Mouse (Mus musculus) megakaryocyte, adult 5-6 weeks (primary cell): ENCODE measurements around the gene Acvr2b. TPM values are rescaled to one million over a fixed set of nuclear protein-coding genes. Genes with fewer than 3 reads are reported as not detected.

Source experiments
- ATAC-seq: 2 replicates; pipeline ENCODE4 v1.8.0; 2016; ENCODE audit warnings: mild to moderate bottlenecking, inconsistent platforms; ENCODE audit not compliant: poor library complexity, severe bottlenecking
- total RNA-seq, 2 experiments: library from RNA; stranded (forward) in 1 of 2; stranded (reverse) in 1 of 2; fragments of 153-499, 151-499 nt in 1 of 2; fragments of 221-1000, 200-1000 nt in 1 of 2; gene quantifications; 2 replicates each; pipeline versions ENCODE4 v1.2.3 to v1.2.4; 2015 to 2017

Acvr2b gene
- total RNA-seq, 2 experiments from 2014 or later = 0.37 to 1.1 TPM

GRCm38 (mm10) chr9:119469691-119470353, 67.9 kb downstream of the Acvr2b start:
- ATAC-seq = peak; percentile 54; the same call in 1 of the 2 replicates

- no peak for ATAC-seq
These were observed 70.5 kb downstream of the Acvr2b start for GRCm38 (mm10) chr9:119472412-119472918.

- ATAC-seq = no peak
These were observed 71.1 kb downstream of the Acvr2b start for GRCm38 (mm10) chr9:119473011-119473410.

GRCm38 (mm10) chr9:119473608-119474164, 71.8 kb downstream of the Acvr2b start:
- no peak for ATAC-seq

GRCm38 (mm10) chr9:119474717-119475611, 73.0 kb downstream of the Acvr2b start:
- no peak for ATAC-seq

- ATAC-seq = no peak
These were observed 75.8 kb downstream of the Acvr2b start for GRCm38 (mm10) chr9:119477754-119478153.

GRCm38 (mm10) chr9:119478345-119478744, 76.4 kb downstream of the Acvr2b start:
- ATAC-seq = no peak

GRCm38 (mm10) chr9:119479297-119479696, 77.4 kb downstream of the Acvr2b start:
- ATAC-seq = no peak

- no peak for ATAC-seq
These were observed 79.7 kb downstream of the Acvr2b start for GRCm38 (mm10) chr9:119481612-119482011.

GRCm38 (mm10) chr9:119483554-119484353, 81.8 kb downstream of the Acvr2b start:
- ATAC-seq = no peak

GRCm38 (mm10) chr9:119484420-119484819, 82.5 kb downstream of the Acvr2b start:
- no peak for ATAC-seq

Other genes starting within 250 kb of the Acvr2b start
- gene Acaa1b, start 245.0 kb upstream of the Acvr2b start, total RNA-seq (2015) = 0.34 and 0.78 TPM in 2 replicates
- gene Acaa1b, start 245.0 kb upstream of the Acvr2b start, total RNA-seq (2017) = not detected in 2 replicates
- not detected in 2 replicates for gene Gm47289, start 243.0 kb upstream of the Acvr2b start, total RNA-seq (2015)
- gene Gm47289, start 243.0 kb upstream of the Acvr2b start, total RNA-seq (2017) = not detected in 2 replicates
- not detected in 2 replicates for gene Slc22a13, start 193.0 kb upstream of the Acvr2b start, total RNA-seq (2015)
- not detected in 2 replicates for gene Slc22a13, start 193.0 kb upstream of the Acvr2b start, total RNA-seq (2017)
- 14.3 and 16.8 TPM in 2 replicates for gene Oxsr1, start 79.7 kb upstream of the Acvr2b start, total RNA-seq (2015)
- 35.1 and 36.9 TPM in 2 replicates for gene Oxsr1, start 79.7 kb upstream of the Acvr2b start, total RNA-seq (2017)
- 31.9 and 37.2 TPM in 2 replicates for gene Acaa1a, start 62.4 kb upstream of the Acvr2b start, total RNA-seq (2015)
- gene Acaa1a, start 62.4 kb upstream of the Acvr2b start, total RNA-seq (2017) = 27.4 and 32.5 TPM in 2 replicates
- gene Myd88, start 60.7 kb upstream of the Acvr2b start, total RNA-seq (2015) = 91.9 and 92.2 TPM in 2 replicates
- gene Myd88, start 60.7 kb upstream of the Acvr2b start, total RNA-seq (2017) = 61.1 and 62.7 TPM in 2 replicates
- gene Xylb, start 44.7 kb upstream of the Acvr2b start, total RNA-seq (2015) = 0.60 and 1.7 TPM in 2 replicates
- 0.89 and 1.9 TPM in 2 replicates for gene Xylb, start 44.7 kb upstream of the Acvr2b start, total RNA-seq (2017)
- not detected in 2 replicates for gene Slc22a14, start 36.6 kb upstream of the Acvr2b start, total RNA-seq (2015)
- not detected in 2 replicates for gene Slc22a14, start 36.6 kb upstream of the Acvr2b start, total RNA-seq (2017)
- gene Exog, start 42.8 kb downstream of the Acvr2b start, total RNA-seq (2015) = 3.5 and 5.9 TPM in 2 replicates
- 2.1 and 3.0 TPM in 2 replicates for gene Exog, start 42.8 kb downstream of the Acvr2b start, total RNA-seq (2017)
- gene Scn5a, start 176.9 kb downstream of the Acvr2b start, total RNA-seq (2015) = not detected in 2 replicates
- not detected in 2 replicates for gene Scn5a, start 176.9 kb downstream of the Acvr2b start, total RNA-seq (2017)